Mouse (Mus musculus): Measurements from ENCODE around the gene Mast4.
"Not testable (repeated sequence)": the region's sequence is repeated elsewhere in the genome, so short reads cannot be mapped to it uniquely, and the experiment has no call there.

DNA sequence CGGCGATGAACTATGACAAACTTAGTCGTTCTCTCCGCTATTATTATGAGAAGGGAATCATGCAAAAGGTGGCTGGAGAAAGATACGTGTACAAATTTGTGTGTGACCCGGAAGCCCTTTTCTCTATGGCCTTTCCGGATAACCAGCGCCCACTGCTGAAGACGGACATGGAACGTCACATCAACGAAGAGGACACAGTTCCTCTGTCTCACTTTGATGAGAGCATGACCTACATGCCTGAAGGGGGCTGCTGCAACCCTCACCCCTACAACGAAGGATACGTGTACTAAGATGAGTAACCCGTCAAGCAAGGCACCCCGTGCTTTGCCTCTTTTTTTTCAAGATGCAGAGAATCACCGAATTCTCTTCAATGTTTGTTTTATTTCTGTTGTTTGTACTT lies 23.1 kb upstream of the Mast4 start:
- TF ChIP-seq CTCF, EP300 (IDR thresholded peaks at IDR 0.05; ENCODE audit: low read depth): not testable (repeated sequence)

Measured in liver, embryonic 14.5 days (tissue).